Mouse (Mus musculus) liver, adult 2 months (tissue): ENCODE measurements at regions not wholly inside any gene's neighbourhood (a gene's known extent, or its start where the extent isn't known, plus 50 kb on each side); places are given as distances from the start of the nearest gene placed in this dataset.

Experiments used
- DNase-seq: peaks from one replicate; pipeline ENCODE4 v3.0.0-alpha.2; 2011; ENCODE audit warnings: low read depth, low spot score; ENCODE audit errors: extremely low read depth
- H3K27ac ChIP-seq: fragments of 200-500 bp; replicated peaks from 2 replicates; pipeline ENCODE4 v1.5.1; 2012; ENCODE audit warnings: low read depth, mild to moderate bottlenecking, control low read depth, inconsistent platforms, low read length; ENCODE audit not compliant: insufficient read depth
- H3K27me3 ChIP-seq: fragments of 200-500 bp; 2 replicates; pipeline ENCODE4 v1.6.1; 2012; ENCODE audit warnings: mild to moderate bottlenecking, moderate library complexity, low read length, inconsistent platforms; ENCODE audit not compliant: control insufficient read depth, insufficient read depth
- H3K36me3 ChIP-seq: fragments of 200-500 bp; 2 replicates; pipeline ENCODE4 v1.6.1; 2012; ENCODE audit warnings: low read length, inconsistent platforms; ENCODE audit not compliant: control insufficient read depth, insufficient read depth
- H3K4me1 ChIP-seq: fragments of 200-500 bp; 2 replicates; pipeline ENCODE4 v1.6.1; 2011; ENCODE audit warnings: low read length; ENCODE audit not compliant: control insufficient read depth, insufficient read depth
- H3K4me3 ChIP-seq: fragments of 200-500 bp; 2 replicates; pipeline ENCODE4 v1.5.1; 2011; ENCODE audit warnings: low read depth, mild to moderate bottlenecking, control low read depth, low read length, moderate library complexity; ENCODE audit not compliant: insufficient read depth
- H3K79me2 ChIP-seq: fragments of 200-500 bp; 2 replicates; pipeline ENCODE4 v1.6.1; 2012; ENCODE audit warnings: inconsistent platforms, mild to moderate bottlenecking, low read length, moderate library complexity; ENCODE audit not compliant: control insufficient read depth, insufficient read depth
- H3K9ac ChIP-seq: fragments of 200-500 bp; 2 replicates; pipeline ENCODE4 v1.6.1; 2012; ENCODE audit warnings: low read depth, mild to moderate bottlenecking, control low read depth, inconsistent platforms, low read length
- CTCF ChIP-seq: fragments of 200-500 bp; IDR thresholded peaks from 2 replicates; pipeline ENCODE4 v1.5.1; 2011; ENCODE audit warnings: low read depth, low read length, control low read depth
- POLR2A ChIP-seq: fragments of 200-500 bp; IDR thresholded peaks from 2 replicates; pipeline ENCODE4 v1.6.1; 2011; ENCODE audit warnings: low read length, control low read depth; ENCODE audit not compliant: insufficient read depth; ENCODE audit errors: extremely low read depth
- WGBS: fragments of 180-500 bp; shearing (Covaris S2); methylation state at CpG from one replicate; pipeline ENCODE4 v1.1.7; 2018; 5-methylcytosine and 5-hydroxymethylcytosine counted together

- Histone ChIP-seq H3K4me3 (no peak overlapping the region), H3K79me2 (no peaks in the 10 kb centered on the region), H3K27me3 (no peaks in the 10 kb centered on the region), H3K4me1 (no peaks in the 10 kb centered on the region), H3K27ac (no peak overlapping the region), H3K36me3 (no peaks in the 10 kb centered on the region), H3K9ac (no peak overlapping the region)
- no peak for DNase-seq
- 77% methylated on average over 3 of the region's 3 CpGs for WGBS
- TF ChIP-seq POLR2A (no peak), CTCF (no peak)
These were observed 305.9 kb upstream of the Kdm8 start for GRCm38 (mm10) chr7:125138607-125139006.

GRCm38 (mm10) chr7:125139196-125139595 is 305.3 kb upstream of the Kdm8 start:
- Histone ChIP-seq H3K4me3 (no peak overlapping the region), H3K27ac (no peak overlapping the region), H3K79me2 (no peaks in the 10 kb centered on the region), H3K4me1 (no peaks in the 10 kb centered on the region), H3K9ac (no peak overlapping the region), H3K27me3 (no peaks in the 10 kb centered on the region), H3K36me3 (no peaks in the 10 kb centered on the region)
- WGBS: 88% methylated on average over 2 of the region's 2 CpGs
- no peak for DNase-seq
- no peak for TF ChIP-seq POLR2A
- TF ChIP-seq CTCF: no peak

DNA sequence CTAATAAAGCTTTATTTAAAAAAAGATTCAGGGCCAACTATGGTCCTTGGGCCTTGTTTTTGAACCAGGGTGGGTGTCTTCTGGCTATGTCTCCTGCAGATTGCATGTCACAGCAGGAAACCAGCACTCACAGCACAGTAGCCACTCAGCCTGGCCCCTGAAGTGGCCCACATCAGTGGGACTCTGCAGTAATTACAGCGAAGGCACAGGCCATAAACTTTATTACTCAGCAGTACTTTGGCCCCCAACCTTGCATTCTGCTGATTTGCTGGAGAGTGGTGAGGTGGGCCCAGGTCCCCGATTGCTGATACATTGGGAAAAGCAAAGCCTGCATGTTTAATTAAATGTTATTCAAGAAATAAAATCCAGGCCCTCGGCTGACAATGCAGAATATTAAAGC is 303.6 kb upstream of the Kdm8 start:
- WGBS: 85% methylated on average over 3 of the region's 3 CpGs
- no peak overlapping the region for H3K27ac ChIP-seq
- H3K36me3 ChIP-seq: no peaks in the 10 kb centered on the region
- no peak overlapping the region for H3K9ac ChIP-seq
- H3K27me3 ChIP-seq: no peaks in the 10 kb centered on the region; the same call in 1 of the 2 replicates
- no peaks in the 10 kb centered on the region for H3K4me1 ChIP-seq
- H3K4me3 ChIP-seq: no peak overlapping the region
- DNase-seq: no peak
- no peaks in the 10 kb centered on the region for H3K79me2 ChIP-seq
- no peak for TF ChIP-seq CTCF
- TF ChIP-seq POLR2A: no peak

DNA sequence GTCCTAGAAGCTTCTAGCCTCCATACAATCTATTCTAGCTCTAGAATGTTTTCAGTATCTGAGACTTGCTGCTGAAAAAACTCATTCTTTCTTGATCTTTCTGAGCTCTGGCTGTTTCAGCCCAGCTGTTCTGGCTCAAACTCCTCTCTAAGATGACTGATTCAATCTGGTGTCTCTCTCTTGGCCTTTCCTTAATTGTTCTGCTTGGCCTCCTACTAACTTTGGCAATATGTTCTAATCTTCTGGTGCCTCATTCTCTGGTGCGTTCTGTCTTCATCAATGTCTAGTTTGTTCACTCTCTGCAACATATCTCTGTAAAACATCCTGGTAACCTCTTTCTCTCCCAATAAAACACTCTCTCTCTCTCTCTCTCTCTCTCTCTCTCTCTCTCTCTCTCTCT is 302.6 kb upstream of the Kdm8 start:
- TF ChIP-seq CTCF (no peak), POLR2A (no peak)

DNA sequence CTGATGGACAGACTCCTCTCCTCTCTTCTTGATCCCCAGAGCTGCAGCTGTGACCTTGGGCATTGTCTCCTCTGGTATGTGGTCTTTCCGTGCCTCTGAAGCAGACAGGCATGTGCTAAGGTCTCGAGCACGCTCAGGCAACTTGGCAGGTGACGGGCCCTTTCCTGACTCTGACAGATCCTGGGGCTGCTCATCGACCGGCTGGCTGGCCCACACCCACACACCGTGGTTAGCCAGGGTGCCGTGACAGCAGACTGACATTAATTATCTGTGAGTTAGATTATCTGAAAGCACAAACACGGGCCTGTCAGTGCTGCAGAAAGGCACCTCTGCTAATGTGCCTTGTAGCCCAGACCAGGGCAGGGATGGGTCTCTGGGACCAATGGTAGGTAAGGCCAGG is 298.5 kb upstream of the Kdm8 start:
- no peaks in the 10 kb centered on the region for H3K79me2 ChIP-seq
- no peaks in the 10 kb centered on the region for H3K36me3 ChIP-seq
- H3K27ac ChIP-seq: no peak overlapping the region
- H3K9ac ChIP-seq: no peak overlapping the region
- H3K4me3 ChIP-seq: no peak overlapping the region
- 22% methylated on average over 9 of the region's 9 CpGs for WGBS
- no peaks in the 10 kb centered on the region for H3K4me1 ChIP-seq
- TF ChIP-seq POLR2A (no peak), CTCF (no peak)
- no peak for DNase-seq
- H3K27me3 ChIP-seq: no peaks in the 10 kb centered on the region; the same call in 1 of the 2 replicates

More for the DNA sequence above, 302.6 kb upstream of the Kdm8 start:
- H3K79me2 ChIP-seq: no peaks in the 10 kb centered on the region
- H3K27ac ChIP-seq: no peak overlapping the region
- 83% methylated on average over 1 of the region's 1 CpGs for WGBS
- DNase-seq: no peak
- no peak overlapping the region for H3K9ac ChIP-seq
- H3K36me3 ChIP-seq: no peaks in the 10 kb centered on the region
- no peaks in the 10 kb centered on the region; the same call in 1 of the 2 replicates for H3K27me3 ChIP-seq
- H3K4me3 ChIP-seq: no peak overlapping the region
- no peaks in the 10 kb centered on the region for H3K4me1 ChIP-seq

GRCm38 (mm10) chr7:125149151-125149550 is 295.3 kb upstream of the Kdm8 start:
- Histone ChIP-seq H3K9ac (no peak overlapping the region), H3K4me3 (no peak overlapping the region), H3K27me3 (no peaks in the 10 kb centered on the region; the same call in 1 of the 2 replicates), H3K27ac (no peak overlapping the region), H3K4me1 (no peaks in the 10 kb centered on the region), H3K36me3 (no peaks in the 10 kb centered on the region), H3K79me2 (no peaks in the 10 kb centered on the region)
- WGBS: 88% methylated on average over 2 of the region's 2 CpGs
- TF ChIP-seq POLR2A (no peak), CTCF (no peak)
- DNase-seq: no peak
